Mouse (Mus musculus): Measurements from ENCODE around the gene Gap43.
"Not testable (repeated sequence)": the region's sequence is repeated elsewhere in the genome, so short reads cannot be mapped to it uniquely, and the experiment has no call there.

The Gap43 gene

GRCm38 (mm10) chr16:42340021-42340768 is at the start of gene Gap43:
Gene Gap43 (minus strand): TSS chr16:42340651.
- no peak for DNase-seq (ENCODE audit: low spot score)

- no peak for DNase-seq (ENCODE audit: low spot score)
Measured at GRCm38 (mm10) chr16:42381328-42381838, 40.9 kb upstream of the Gap43 start.

GRCm38 (mm10) chr16:42380641-42381040 is 40.2 kb upstream of the Gap43 start:
- DNase-seq (ENCODE audit: low spot score), result no peak

DNA sequence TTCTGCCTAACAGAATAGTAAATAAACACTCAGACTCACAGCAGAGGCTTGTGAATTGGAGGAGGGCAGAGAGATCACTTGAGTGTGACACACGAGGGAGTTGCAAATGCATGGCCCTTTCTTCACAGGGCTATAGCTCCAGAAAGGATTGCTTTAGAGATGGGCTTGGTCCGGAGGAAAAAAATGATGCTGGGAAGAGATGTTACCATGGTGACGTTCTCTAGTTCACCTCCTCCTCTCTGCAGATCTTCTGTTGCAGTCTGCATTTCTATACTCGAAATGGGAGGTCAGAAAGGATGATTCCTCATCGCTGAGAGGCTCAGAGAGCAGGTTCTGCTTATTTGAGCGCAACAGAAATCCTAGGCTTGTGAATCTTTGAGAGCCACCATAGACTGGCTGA is 29.7 kb upstream of the Gap43 start:
- DNase-seq (ENCODE audit: low spot score), result no peak

- DNase-seq (ENCODE audit: low spot score), result no peak
Measured at GRCm38 (mm10) chr16:42369346-42369745, 28.9 kb upstream of the Gap43 start.

DNA sequence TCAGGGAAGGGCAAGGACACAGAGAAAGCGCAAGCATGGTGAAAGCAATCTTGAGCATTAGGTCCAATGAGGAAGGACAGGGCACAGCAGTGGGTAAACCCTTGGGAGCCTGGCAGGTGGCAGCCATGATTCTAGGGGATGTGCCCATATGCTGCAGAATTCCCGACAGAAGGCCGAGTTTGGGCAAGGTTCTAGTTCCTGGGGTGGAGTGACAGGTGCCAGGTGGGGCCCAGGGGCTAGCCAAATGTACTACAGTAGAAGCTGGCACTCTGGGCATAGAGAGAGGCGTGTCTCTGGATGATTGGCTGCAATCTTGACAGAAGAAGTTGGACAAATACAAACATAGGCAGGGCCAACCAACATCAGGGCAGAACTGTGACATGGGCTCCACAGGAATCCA is 19.6 kb upstream of the Gap43 start:
- no peak for DNase-seq (ENCODE audit: low spot score)

- no peak for DNase-seq (ENCODE audit: low spot score)
Measured at GRCm38 (mm10) chr16:42358058-42358457, 17.6 kb upstream of the Gap43 start.

DNA sequence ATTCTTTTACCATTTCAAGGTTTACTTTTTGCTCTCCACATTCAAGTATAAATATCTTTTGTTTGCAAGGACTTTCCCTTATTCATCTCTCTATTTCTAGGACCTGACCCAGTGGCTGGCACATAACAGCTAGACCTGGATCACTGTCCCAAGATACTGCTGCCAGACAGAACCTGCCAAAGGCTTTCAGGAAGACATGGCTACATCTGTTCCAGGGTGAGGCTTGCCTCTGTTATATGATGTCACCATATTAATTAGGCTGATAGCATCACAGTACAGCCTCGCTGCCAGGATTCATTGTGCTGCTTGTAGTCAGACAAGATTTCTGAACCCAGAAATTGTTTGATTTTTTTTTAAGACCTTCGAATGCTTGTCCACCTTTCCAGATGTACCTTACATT is 9.6 kb upstream of the Gap43 start:
- no peak for DNase-seq (ENCODE audit: low spot score)

GRCm38 (mm10) chr16:42340865-42341264 is 414 bp upstream of the Gap43 start:
- not testable (repeated sequence) for DNase-seq (ENCODE audit: low spot score)

DNA sequence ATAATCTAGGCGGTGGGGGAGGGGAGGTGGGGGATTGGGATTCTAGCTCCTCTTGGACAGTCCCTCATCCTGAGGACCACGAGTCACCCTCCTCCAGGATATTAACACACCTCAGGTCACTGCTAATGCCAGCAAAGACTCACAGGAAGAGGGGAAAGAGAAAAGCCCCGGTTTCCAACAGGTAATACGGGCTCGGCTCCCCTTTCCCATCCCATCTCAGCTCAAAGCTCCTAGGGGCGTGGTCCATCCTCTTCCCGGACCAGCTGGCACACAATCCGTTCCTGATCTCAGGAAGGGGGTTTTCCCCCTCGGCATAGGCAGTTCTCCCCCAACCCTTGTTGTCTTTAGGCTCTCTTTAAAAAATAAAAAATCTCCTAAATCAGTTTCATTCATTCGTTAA is 939 bp downstream of the Gap43 start:
- DNase-seq (ENCODE audit: low spot score), result no peak

DNA sequence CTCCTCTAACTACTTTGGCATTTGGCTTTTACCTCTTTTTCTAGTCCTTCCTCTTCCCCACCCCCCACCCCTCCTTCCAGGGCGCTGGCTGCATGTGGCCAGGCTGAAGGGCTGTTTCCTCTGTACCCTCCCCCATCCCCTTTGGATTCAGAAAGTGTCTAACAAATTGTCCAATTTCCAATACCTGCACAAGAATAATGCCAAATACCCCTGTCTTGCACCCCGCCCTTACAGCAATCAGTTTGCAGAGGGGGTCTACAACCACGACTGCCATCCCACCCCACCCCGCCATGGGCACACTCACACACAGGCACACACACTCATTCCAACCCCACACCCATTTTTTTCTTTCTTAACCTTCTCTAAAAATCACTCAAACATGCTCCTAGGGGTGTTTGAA is 1.5 kb downstream of the Gap43 start:
- DNase-seq (ENCODE audit: low spot score), result no peak

DNA sequence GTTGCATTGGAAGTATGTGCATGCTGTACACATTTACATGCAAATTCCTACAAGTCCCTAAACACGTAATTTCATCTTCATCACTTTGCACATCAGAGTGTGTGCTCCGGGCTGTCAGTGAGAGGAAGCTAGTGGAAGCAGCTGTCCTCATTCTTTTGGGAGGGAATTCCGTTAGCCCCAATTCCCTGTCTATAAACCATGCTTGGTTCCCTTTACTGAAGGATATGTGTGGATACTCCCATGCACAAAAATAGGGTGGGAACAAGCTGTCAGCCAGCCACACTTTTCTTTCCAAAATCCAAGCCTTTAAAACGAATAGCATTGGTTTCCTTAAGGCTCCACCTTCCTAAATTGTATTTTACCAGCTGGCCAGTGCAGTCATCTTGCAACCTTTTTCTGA is 2.1 kb downstream of the Gap43 start:
- DNase-seq (ENCODE audit: low spot score), result no peak

DNA sequence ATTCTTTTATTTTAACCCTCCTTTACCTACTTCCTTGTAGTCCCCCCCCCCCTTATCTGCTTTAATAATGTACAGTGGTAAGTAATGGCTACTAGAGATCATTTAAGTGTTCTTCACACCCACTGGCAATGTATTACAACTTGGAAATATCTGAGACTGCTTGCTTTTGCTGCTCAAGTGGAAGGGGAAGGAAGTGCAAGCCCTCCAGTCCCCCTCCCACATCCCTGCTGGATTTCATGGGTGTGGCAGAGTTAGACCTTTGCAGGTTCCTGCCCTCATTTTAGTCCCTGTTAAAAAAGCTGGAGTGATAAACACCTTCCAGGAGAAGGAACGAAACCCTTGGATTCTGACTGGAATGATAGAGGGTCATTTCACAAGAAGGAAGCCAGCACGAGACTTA is 2.8 kb downstream of the Gap43 start:
- no peak for DNase-seq (ENCODE audit: low spot score)

DNA sequence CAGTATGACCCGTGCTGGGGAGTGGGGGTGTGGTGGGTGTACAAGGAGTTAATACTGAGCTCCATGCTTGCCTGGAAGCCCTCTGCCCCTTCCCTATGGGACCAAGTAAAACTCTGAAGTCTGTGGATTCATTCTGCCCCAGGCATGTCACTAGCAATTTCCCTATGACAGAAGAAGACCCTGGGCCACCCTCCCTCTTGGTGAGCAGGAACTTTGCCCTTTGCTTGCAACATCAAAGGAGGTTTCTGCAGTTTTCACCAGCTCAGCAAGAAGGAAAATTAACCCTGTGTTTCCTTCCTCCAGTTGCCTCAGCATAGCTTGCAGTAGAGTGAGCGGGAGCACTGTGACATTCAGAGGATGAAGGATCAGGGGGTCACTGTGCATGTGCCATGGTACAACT is 3.8 kb downstream of the Gap43 start:
- DNase-seq (ENCODE audit: low spot score), result no peak

GRCm38 (mm10) chr16:42332321-42332720 is 8.1 kb downstream of the Gap43 start:
- DNase-seq (ENCODE audit: low spot score), result no peak

DNA sequence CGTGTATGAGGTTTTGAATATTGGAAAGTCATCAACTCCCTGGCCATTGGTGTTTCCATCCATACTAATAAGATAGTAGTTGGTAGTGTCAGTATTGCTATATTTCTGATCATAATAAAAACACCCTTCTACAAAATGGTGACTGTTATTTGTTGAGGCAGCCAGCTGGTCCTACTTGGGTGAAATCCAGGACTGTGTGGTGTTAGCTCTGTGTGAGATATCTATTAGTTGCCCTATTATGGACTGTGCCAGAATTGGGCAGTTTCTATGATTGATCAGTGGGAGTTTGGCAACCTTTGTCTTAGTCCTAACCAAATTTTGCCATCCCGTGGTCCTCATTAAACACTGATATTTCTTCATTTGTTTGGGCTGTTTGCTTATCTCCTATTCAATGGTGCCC is 14.3 kb downstream of the Gap43 start:
- DNase-seq (ENCODE audit: low spot score), result no peak

DNA sequence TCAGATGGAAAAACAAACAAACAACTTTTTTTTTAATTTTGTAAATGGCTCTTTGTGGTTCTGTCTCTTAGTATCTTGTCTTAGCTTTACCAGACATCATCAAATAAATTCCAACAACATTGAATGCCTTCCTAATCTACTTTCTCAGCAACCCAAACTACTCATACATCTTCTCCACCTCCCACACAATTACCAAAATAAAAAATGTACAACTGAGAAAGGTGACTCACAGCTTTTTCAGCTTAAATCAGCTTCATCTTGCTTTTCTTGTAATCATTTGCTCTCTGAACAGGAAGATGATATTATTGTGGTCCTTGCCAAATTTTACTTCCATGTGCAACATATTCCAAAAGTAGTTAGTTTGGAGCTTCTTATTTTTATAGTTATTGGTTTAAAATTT is 14.9 kb downstream of the Gap43 start:
- no peak for DNase-seq (ENCODE audit: low spot score)

DNA sequence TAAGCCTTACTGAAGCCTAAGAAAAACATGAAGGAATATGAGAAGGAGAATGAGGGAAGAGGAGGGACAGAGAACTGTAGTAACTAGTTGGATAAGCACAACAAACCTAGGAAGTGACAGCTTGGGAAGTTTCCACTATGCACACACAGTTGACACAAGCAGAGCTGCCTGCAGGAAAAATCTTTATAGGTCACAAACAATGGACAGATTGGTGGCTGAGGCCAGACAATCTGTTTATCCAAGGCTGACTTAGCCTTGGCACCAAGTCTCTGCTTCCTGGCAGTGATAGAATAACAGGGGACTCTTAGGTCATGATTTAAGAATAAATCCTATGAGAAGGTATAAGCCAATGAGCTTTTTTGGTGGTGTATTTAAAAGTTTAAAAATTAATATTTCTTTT is 20.6 kb downstream of the Gap43 start:
- no peak for DNase-seq (ENCODE audit: low spot score)

- DNase-seq (ENCODE audit: low spot score), result no peak
Measured at GRCm38 (mm10) chr16:42319365-42319764, 21.1 kb downstream of the Gap43 start.

- no peak for DNase-seq (ENCODE audit: low spot score)
Measured at GRCm38 (mm10) chr16:42312125-42312524, 28.3 kb downstream of the Gap43 start.

DNA sequence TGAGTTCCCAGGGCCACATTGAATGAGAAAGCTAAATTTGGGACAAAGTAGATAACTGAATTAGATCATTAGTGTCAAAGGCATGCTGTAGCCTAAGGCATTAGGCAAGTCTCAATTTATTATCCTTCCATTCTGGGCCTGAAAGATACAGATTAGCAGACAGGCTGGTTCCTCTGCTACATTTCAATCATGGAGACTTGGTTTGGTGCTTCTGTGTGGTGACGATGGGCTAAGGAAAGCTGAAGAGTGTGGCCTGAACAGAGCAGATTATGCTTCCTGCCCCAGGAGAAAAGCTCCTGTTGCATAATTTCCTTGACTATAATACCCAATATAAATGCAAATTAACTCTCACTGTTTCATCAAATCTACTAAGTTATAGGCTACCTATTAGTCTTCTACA is 31.7 kb downstream of the Gap43 start:
- DNase-seq (ENCODE audit: low spot score), result no peak

GRCm38 (mm10) chr16:42305934-42306701 is 34.3 kb downstream of the Gap43 start:
- DNase-seq (ENCODE audit: low spot score), result no peak

DNA sequence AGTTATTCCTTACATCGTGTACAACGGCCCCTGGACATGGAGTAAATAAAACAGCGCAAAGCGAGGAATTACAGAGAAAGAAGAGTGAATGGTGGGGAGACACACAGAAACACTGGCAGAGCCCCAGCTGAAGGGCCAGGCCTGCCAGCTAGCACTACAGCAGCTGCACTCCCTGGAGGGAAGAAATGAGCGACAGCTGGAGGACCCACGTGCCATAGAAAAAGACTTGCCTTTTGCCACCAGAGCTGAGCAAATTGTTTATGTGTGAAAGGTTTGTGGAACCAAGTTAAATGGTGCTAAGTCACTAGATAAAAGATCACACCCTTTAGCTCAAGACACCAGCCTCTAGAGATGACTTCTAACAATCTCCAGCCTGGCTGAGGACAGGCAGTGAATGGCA is 37.0 kb downstream of the Gap43 start:
- DNase-seq (ENCODE audit: low spot score), result no peak

Measured in testis, postnatal 14 days (tissue).